Mouse (Mus musculus) megakaryocyte, adult 5-6 weeks (primary cell): Measurements from ENCODE around the gene Fryl. TPM values are rescaled to one million over a fixed set of nuclear protein-coding genes. Genes with fewer than 3 reads are reported as not detected.

ENCODE experiments used
- ATAC-seq: 2 replicates; pipeline ENCODE4 v1.8.0; 2016; ENCODE audit warnings: mild to moderate bottlenecking, inconsistent platforms; ENCODE audit not compliant: poor library complexity, severe bottlenecking
- total RNA-seq, 2 experiments: library from RNA; stranded (forward) in 1 of 2; stranded (reverse) in 1 of 2; fragments of 153-499, 151-499 nt in 1 of 2; fragments of 221-1000, 200-1000 nt in 1 of 2; gene quantifications; 2 replicates each; pipeline versions ENCODE4 v1.2.3 to v1.2.4; 2015 to 2017

The Fryl gene
- total RNA-seq, 2 experiments from 2014 or later, result 59.1 to 80.9 TPM

- no peak for ATAC-seq
Measured at GRCm38 (mm10) chr5:73168769-73169272, 87.6 kb downstream of the Fryl start.

DNA sequence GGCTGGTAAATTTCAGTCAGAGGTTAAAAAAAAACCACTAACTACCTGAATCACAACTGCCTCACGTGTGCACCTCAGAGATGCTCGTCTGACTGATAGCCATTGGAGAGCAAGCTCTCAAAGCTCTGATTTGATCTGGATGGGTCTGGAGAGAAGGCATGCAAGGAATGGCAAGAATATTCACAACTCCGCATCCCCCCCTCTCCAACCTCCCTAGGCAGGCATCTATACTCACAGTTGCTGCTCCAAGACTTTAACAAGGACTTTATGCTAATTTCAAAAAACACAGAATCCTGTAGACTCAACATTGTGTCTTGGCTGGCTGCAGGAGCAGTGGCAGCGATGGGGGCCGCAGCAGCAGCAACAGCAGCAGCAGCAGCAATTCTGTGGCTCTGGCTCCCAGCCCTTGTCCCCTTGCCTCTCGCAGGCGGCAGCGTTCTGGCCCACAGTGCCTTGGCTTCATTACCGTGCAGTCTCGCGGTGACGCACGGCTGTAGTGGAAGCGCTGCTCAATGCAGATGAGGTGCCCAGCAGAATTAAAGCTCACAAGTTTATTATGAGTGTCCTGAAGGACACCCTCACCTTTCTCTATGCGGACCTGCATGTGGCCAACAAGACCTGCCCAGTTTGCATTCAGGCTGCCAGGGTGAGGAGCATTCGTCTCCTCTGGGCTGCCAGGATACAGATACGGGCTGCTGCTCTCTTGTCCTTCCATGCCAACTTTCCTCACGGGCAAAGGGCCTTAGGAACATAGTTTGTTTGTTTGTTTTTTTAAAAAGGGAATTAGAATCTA lies 88.2 kb downstream of the Fryl start:
- no peak for ATAC-seq

GRCm38 (mm10) chr5:73163970-73164369 lies 92.4 kb downstream of the Fryl start:
- ATAC-seq, result no peak

GRCm38 (mm10) chr5:73162492-73162891 lies 93.9 kb downstream of the Fryl start:
- no peak for ATAC-seq

DNA sequence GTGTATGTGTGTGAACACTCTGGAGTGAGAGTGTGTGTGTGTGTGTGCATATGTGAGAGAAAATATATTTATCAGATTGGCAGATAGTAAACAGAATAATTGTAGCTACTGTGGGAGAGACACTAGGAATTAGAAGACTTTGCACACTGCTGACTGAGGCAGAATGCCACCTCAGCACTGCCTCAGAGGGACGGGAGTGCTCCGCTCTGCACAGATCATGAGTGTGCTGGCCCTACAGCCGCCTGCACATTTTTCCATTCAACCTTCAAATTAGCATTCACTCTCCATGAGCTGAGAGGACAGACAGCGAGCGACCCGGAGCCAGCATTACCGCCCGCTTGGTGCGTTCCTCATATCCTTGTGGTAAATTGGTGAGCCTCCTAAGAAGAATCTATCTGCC lies 96.0 kb downstream of the Fryl start:
- no peak for ATAC-seq

GRCm38 (mm10) chr5:73157502-73157901 lies 98.9 kb downstream of the Fryl start:
- ATAC-seq, result no peak

- ATAC-seq, result no peak
Measured at GRCm38 (mm10) chr5:73157009-73157408, 99.4 kb downstream of the Fryl start.

GRCm38 (mm10) chr5:73156226-73156926 lies 100.0 kb downstream of the Fryl start:
- no peak for ATAC-seq

DNA sequence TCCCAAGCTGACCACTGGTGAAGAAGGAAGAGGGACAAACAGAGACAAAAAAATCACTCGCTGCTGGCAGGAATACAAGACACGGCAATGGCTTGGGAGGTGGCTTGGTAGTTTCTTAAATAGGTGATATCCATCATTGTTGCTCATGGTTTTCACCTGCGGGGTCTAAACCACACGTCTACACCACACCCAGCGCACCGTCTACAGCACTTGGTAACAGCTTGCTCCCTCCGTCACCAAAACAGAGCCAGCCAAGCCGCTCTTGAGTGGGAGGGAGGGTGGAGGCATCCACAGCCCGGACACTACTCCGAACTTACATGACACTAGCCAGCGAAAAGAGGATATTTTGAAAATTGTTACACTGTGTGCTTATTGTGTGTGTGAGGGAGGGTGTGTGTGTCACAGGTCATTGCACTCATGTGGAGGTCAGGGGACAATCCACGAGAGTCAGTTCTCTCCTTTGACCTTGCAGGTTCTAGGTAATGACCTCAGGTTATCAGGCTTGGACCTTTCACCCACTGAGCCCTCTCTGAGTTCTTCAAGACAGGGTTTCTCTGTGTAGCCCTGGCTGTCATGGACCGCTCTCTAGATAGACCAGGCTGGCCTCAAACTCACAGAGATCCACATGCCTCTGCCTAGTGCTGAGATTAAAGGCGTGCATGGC lies 102.5 kb downstream of the Fryl start:
- no peak for ATAC-seq

- no peak for ATAC-seq
Measured at GRCm38 (mm10) chr5:73152206-73152605, 104.2 kb downstream of the Fryl start.

- no peak for ATAC-seq
Measured at GRCm38 (mm10) chr5:73150877-73151445, 105.5 kb downstream of the Fryl start.

DNA sequence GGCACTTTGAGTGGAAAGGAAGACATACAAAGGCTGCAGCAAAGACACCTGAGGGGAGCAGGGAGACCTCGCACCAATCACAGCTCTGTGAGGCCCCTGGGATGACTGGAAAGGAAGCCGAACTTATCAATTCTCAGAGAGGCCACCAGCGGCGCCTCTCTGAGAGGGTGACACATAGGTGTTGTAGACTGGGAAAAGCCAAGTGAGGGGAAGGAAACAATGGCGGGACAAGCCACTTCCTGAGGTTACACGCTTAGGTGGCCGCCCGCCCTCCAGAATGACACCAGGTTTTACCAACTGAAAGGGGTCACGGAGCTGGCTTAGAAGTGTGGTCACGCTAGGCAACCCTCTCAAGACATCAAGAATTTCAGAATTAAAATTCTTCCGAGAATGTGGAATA lies 111.4 kb downstream of the Fryl start:
- no peak for ATAC-seq

- ATAC-seq, result no peak
Measured at GRCm38 (mm10) chr5:73141712-73142111, 114.7 kb downstream of the Fryl start.

DNA sequence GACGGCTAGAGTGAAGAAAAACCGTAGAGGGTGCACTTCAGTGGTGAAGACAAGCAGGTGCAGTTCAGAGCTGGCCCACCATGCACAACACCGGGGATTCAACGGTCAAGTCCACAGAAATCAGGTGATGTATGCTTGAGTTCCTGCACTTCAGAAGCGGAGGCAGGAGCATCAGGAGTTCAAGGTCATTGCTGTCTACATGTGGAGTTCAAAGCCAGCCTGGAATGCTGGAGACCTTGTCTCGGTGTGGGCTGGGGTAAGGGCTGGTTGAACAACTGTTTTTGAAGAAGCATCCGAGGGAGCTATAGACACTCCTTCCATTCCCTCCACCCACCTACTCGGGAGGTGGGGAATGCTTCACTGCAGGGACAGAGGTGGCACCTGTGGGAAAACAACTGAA lies 115.3 kb downstream of the Fryl start:
- no peak for ATAC-seq

DNA sequence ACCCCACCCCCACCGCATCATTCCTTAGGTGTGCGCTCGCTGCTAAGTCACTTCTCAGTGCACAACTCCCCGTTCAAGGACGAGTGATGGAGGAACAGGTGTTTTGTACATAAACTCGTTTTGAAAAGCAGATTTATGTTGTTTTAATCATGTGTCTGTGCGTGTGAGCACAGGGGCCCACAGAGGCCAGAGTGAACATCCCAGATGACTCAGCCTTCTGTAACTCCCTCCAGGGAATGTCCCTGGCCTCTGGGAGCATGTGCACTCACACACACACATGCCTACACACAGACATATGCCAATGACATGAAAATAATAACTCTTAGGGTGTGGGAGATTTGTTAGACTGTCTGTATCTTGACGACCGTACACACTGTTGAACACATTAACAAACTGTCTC lies 118.9 kb downstream of the Fryl start:
- no peak for ATAC-seq

DNA sequence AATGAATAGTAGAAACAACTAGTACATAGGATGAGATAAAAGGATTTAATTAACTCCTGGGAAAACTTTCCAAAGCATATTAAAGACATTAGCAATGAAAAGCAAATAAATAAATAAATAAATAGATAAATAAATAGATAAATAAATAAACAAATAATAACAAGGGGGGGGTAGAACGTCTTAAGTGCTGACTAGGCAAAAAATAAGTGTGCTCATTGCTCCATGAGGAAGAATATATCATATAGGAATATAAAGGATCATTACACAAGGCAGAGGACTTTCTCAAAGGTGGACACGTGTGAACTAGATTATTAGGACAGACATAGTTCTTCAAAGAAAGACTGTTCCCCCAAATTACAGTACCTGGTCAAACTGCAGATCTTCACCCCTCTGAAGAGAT lies 120.5 kb downstream of the Fryl start:
- no peak for ATAC-seq

DNA sequence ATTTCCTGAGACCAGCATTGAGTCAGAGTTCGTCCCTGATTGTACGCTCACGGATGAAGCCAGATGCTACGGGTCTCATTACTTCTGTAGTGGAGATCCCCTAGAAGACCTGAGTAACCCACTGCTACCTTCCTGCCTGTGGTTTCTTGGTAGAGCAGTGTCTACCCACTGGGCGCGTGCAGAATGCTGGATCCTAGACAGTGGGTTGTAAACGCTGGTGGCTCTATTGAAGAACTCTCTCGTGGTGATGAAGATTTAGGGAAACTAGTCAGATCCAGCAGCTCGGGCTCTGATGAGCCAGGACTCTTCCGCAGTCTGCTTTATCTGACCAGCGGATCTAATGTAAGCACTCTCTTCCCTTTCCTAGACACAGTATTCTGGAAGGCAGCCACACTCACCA lies 121.3 kb downstream of the Fryl start:
- ATAC-seq, result no peak

DNA sequence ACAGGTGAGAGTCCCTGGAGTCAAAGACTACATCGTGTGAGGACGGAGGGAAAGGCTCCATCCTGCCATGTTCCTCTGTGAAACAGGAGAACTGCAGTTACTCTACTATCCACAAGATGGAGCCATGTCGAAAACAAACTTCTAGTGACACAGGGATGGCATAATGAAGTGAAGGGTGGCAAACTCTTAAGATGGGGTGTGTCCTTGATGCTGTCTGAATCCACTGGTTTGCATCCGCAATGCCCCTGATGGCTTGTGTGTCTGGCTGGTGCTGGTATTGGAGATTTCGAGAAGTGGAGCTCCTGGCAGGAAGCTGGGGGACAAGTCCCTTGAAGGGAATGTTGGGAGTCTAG lies 122.6 kb downstream of the Fryl start:
- ATAC-seq, result peak; percentile 71

DNA sequence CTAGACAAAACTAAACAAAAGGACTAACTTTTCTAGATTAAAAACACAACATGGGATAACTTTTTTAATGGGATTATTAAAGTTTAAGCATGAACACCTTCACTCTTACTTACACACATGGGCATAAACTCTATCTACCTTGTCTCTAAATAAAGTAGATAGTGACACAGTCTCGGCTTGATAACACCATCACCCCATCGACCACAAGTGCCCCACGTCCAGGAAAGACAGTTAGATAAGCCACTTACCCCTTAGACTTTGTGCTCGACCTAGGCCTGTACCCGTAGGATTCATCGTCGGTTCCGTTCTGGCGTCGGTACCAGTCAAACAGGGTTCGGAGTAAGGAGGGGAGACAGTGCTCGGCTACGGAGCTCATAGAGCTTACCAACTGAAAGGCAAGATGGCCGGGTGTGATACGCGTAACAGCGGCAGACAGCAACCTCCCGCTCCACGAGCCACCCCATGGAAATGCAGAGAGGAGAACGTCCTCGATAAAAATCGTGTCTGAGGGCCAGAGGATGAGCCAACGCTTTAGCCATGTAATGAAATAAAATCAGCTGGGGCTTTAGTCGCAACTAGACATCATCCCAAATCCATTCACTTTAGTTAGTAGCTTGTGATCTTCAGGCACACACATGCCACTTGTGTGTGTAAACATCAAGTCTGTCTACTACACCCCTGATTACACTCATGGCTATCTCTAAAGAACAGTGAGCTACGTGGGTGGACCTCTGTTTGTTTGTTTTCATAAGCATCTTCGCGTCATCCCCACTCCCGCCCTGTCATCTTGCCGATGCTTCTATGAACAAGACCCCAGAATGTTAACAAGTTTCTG lies 123.2 kb downstream of the Fryl start:
- ATAC-seq, result no peak

DNA sequence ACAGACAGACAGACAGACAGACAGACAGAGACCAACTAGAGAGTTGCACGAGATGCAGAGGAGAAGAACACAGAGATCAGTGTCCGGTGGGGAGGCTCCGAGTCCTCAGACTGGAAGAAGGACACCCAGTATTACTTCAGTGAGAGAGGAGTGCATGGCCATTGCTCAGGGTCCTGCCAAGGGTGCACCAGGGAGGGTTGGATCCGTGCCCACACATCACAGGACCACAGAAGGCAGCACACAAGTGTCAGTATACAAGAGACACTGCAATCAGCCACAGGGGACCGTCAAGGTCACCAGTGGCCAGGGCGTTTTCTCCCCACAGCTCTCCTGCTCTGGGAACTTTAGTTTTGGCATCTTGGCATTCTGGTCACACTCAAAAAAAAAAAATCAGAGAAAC lies 125.4 kb downstream of the Fryl start:
- no peak for ATAC-seq

- ATAC-seq, result no peak
Measured at GRCm38 (mm10) chr5:73129871-73130270, 126.5 kb downstream of the Fryl start.
